Mouse (Mus musculus) ES-Bruce4 (cell line): ENCODE results near the gene Gm10300. TPM values are rescaled to one million over a fixed set of nuclear protein-coding genes. Genes with fewer than 3 reads are reported as not detected.

ENCODE experiments used
- H3K27ac ChIP-seq: 2 replicates; pipeline ENCODE4 v1.5.1; 2012; ENCODE audit warnings: low read length, inconsistent platforms; ENCODE audit not compliant: insufficient read depth
- H3K27me3 ChIP-seq: 2 replicates; pipeline ENCODE4 v1.6.1; 2012; ENCODE audit warnings: mild to moderate bottlenecking, low read length, inconsistent platforms; ENCODE audit not compliant: control insufficient read depth, poor library complexity, insufficient read depth, severe bottlenecking
- H3K36me3 ChIP-seq: 2 replicates; pipeline ENCODE4 v1.6.1; 2012; ENCODE audit warnings: inconsistent platforms, mild to moderate bottlenecking, low read length, moderate library complexity; ENCODE audit not compliant: control insufficient read depth, poor library complexity, insufficient read depth, severe bottlenecking
- H3K4me1 ChIP-seq: one replicate; pipeline ENCODE4 v1.8.1; 2011; ENCODE audit warnings: low read length; ENCODE audit not compliant: control insufficient read depth, insufficient read depth
- H3K4me3 ChIP-seq: 2 replicates; pipeline ENCODE4 v1.5.1; 2011; ENCODE audit warnings: low read depth, mild to moderate bottlenecking, low read length
- H3K9ac ChIP-seq: 2 replicates; pipeline ENCODE4 v1.6.1; 2012; ENCODE audit warnings: low read depth, mild to moderate bottlenecking, inconsistent platforms; ENCODE audit not compliant: poor library complexity, severe bottlenecking
- H3K9me3 ChIP-seq: replicated peaks from 2 replicates; pipeline ENCODE4 v1.6.1; 2012; ENCODE audit warnings: mild to moderate bottlenecking, low read length, inconsistent platforms; ENCODE audit not compliant: control insufficient read depth, poor library complexity, insufficient read depth, severe bottlenecking
- CTCF ChIP-seq: IDR thresholded peaks from one replicate; pipeline ENCODE4 v1.8.1; 2011; ENCODE audit warnings: low read depth, low read length
- EP300 ChIP-seq: IDR thresholded peaks from 2 replicates; pipeline ENCODE4 v1.6.1; 2011; ENCODE audit warnings: low read depth, low read length; ENCODE audit not compliant: insufficient read depth
- POLR2A ChIP-seq: IDR thresholded peaks from one replicate; pipeline ENCODE4 v1.8.1; 2011; ENCODE audit warnings: low read length; ENCODE audit not compliant: insufficient read depth
- polyA plus RNA-seq: library from polyadenylated mRNA; stranded (reverse); fragments of >200 nt; gene quantifications from 2 replicates; pipeline ENCODE4 v1.2.4, GENCODE M21; 2011; ENCODE audit warnings: low read depth; ENCODE audit not compliant: missing spikeins, insufficient read depth, insufficient read length

Gm10300 gene
- polyA plus RNA-seq, 1 experiment, result not detected

- no peaks in the 10 kb centered on the region for H3K27me3 ChIP-seq
- H3K4me3 ChIP-seq, result no peak overlapping the region
- TF ChIP-seq EP300, result no peak
- TF ChIP-seq POLR2A, result no peak
- no peak for TF ChIP-seq CTCF
- no peak overlapping the region for H3K27ac ChIP-seq
- H3K9ac ChIP-seq, result no peak overlapping the region
- H3K9me3 ChIP-seq, result no peaks in the 10 kb centered on the region
- H3K36me3 ChIP-seq, result no peaks in the 10 kb centered on the region
- no peaks in the 10 kb centered on the region for H3K4me1 ChIP-seq
Measured at GRCm38 (mm10) chr4:132066101-132066773, 8.3 kb upstream of the Gm10300 start.

- Histone ChIP-seq H3K4me1 (no peaks in the 10 kb centered on the region), H3K9ac (no peak overlapping the region), H3K27ac (no peak overlapping the region), H3K9me3 (no peaks in the 10 kb centered on the region), H3K4me3 (no peak overlapping the region), H3K27me3 (no peaks in the 10 kb centered on the region), H3K36me3 (no peaks in the 10 kb centered on the region)
- no peak for TF ChIP-seq POLR2A
- TF ChIP-seq EP300, result no peak
- TF ChIP-seq CTCF, result no peak
Measured at GRCm38 (mm10) chr4:132067112-132067937, 7.2 kb upstream of the Gm10300 start.

GRCm38 (mm10) chr4:132067938-132068235 lies 6.6 kb upstream of the Gm10300 start:
- Histone ChIP-seq H3K36me3 (no peaks in the 10 kb centered on the region), H3K4me3 (no peak overlapping the region), H3K9ac (no peak overlapping the region), H3K27me3 (no peaks in the 10 kb centered on the region), H3K27ac (no peak overlapping the region), H3K9me3 (no peaks in the 10 kb centered on the region), H3K4me1 (no peaks in the 10 kb centered on the region)
- TF ChIP-seq CTCF, result no peak
- TF ChIP-seq POLR2A, result no peak
- no peak for TF ChIP-seq EP300

- Histone ChIP-seq H3K4me3 (no peak overlapping the region), H3K9ac (no peak overlapping the region), H3K36me3 (no peaks in the 10 kb centered on the region), H3K27me3 (no peaks in the 10 kb centered on the region), H3K9me3 (no peaks in the 10 kb centered on the region), H3K27ac (no peak overlapping the region), H3K4me1 (peaks cover 1% of the 10 kb centered on the region)
- TF ChIP-seq EP300, result no peak
- no peak for TF ChIP-seq CTCF
- no peak for TF ChIP-seq POLR2A
Measured at GRCm38 (mm10) chr4:132071674-132072073, 2.8 kb upstream of the Gm10300 start.

GRCm38 (mm10) chr4:132072156-132072555 lies 2.3 kb upstream of the Gm10300 start:
- no peaks in the 10 kb centered on the region for H3K27me3 ChIP-seq
- H3K4me1 ChIP-seq, result peaks cover 1% of the 10 kb centered on the region
- no peak overlapping the region for H3K4me3 ChIP-seq
- H3K36me3 ChIP-seq, result no peaks in the 10 kb centered on the region
- no peak for TF ChIP-seq EP300
- TF ChIP-seq CTCF, result no peak
- TF ChIP-seq POLR2A, result no peak
- H3K9me3 ChIP-seq, result no peaks in the 10 kb centered on the region
- H3K27ac ChIP-seq, result no peak overlapping the region
- H3K9ac ChIP-seq, result no peak overlapping the region

- peaks cover 1% of the 10 kb centered on the region for H3K4me1 ChIP-seq
- no peaks in the 10 kb centered on the region for H3K36me3 ChIP-seq
- no peaks in the 10 kb centered on the region for H3K27me3 ChIP-seq
- no peak overlapping the region for H3K9ac ChIP-seq
- H3K27ac ChIP-seq, result no peak overlapping the region
- H3K4me3 ChIP-seq, result no peak overlapping the region
- TF ChIP-seq POLR2A, result no peak
- TF ChIP-seq CTCF, result no peak
- no peaks in the 10 kb centered on the region for H3K9me3 ChIP-seq
Measured at GRCm38 (mm10) chr4:132072946-132073345, 1.6 kb upstream of the Gm10300 start.
